Mouse (Mus musculus): ENCODE data around the gene Zmiz1.
A peak's percentile ranks its signal among the peaks of the same experiment; 100 is the strongest.

The Zmiz1 gene

GRCm38 (mm10) chr14:25493301-25494241 lies 34.6 kb downstream of the Zmiz1 start:
- DNase-seq: peak; percentile 89

- DNase-seq: no peak
These were observed 35.8 kb downstream of the Zmiz1 start for GRCm38 (mm10) chr14:25494778-25495177.

- DNase-seq: peak; percentile 71
These were observed 37.1 kb downstream of the Zmiz1 start for GRCm38 (mm10) chr14:25496116-25496515.

GRCm38 (mm10) chr14:25496989-25497388 lies 38.0 kb downstream of the Zmiz1 start:
- no peak for DNase-seq

- DNase-seq: no peak
These were observed 38.6 kb downstream of the Zmiz1 start for GRCm38 (mm10) chr14:25497596-25497995.

GRCm38 (mm10) chr14:25498367-25498766 lies 39.4 kb downstream of the Zmiz1 start:
- no peak for DNase-seq

GRCm38 (mm10) chr14:25499526-25499925 lies 40.5 kb downstream of the Zmiz1 start:
- DNase-seq: no peak

GRCm38 (mm10) chr14:25500511-25501120 lies 41.6 kb downstream of the Zmiz1 start:
- no peak for DNase-seq

GRCm38 (mm10) chr14:25501481-25501880 lies 42.5 kb downstream of the Zmiz1 start:
- DNase-seq: no peak

- no peak for DNase-seq
These were observed 43.4 kb downstream of the Zmiz1 start for GRCm38 (mm10) chr14:25502355-25502754.

- no peak for DNase-seq
These were observed 45.3 kb downstream of the Zmiz1 start for GRCm38 (mm10) chr14:25504241-25504640.

GRCm38 (mm10) chr14:25505201-25505671 lies 46.3 kb downstream of the Zmiz1 start:
- DNase-seq: peak; percentile 57

- DNase-seq: no peak
These were observed 49.2 kb downstream of the Zmiz1 start for GRCm38 (mm10) chr14:25508111-25508756.

- DNase-seq: no peak
These were observed 49.8 kb downstream of the Zmiz1 start for GRCm38 (mm10) chr14:25508757-25509139.

- DNase-seq: no peak
These were observed 50.6 kb downstream of the Zmiz1 start for GRCm38 (mm10) chr14:25509450-25510129.

- DNase-seq: no peak
These were observed 51.4 kb downstream of the Zmiz1 start for GRCm38 (mm10) chr14:25510362-25510761.

- no peak for DNase-seq
These were observed 52.0 kb downstream of the Zmiz1 start for GRCm38 (mm10) chr14:25510987-25511386.

- DNase-seq: no peak
These were observed 52.6 kb downstream of the Zmiz1 start for GRCm38 (mm10) chr14:25511564-25511963.

GRCm38 (mm10) chr14:25511967-25512366 lies 53.0 kb downstream of the Zmiz1 start:
- DNase-seq: no peak

GRCm38 (mm10) chr14:25512803-25513202 lies 53.8 kb downstream of the Zmiz1 start:
- no peak for DNase-seq

GRCm38 (mm10) chr14:25513496-25513895 lies 54.5 kb downstream of the Zmiz1 start:
- DNase-seq: no peak

- no peak for DNase-seq
These were observed 56.0 kb downstream of the Zmiz1 start for GRCm38 (mm10) chr14:25514943-25515512.

GRCm38 (mm10) chr14:25515924-25516323 lies 56.9 kb downstream of the Zmiz1 start:
- DNase-seq: peak; percentile 58
